Mouse (Mus musculus) kidney, embryonic 14.5 days (tissue): ENCODE measurements at regions not wholly inside any gene's neighbourhood (a gene's known extent, or its start where the extent isn't known, plus 50 kb on each side); places are given as distances from the start of the nearest gene placed in this dataset.

Experiments
- ATAC-seq: fragments of 200-750 bp; cut with Nextera tagmentation; 2 replicates; pipeline ENCODE4 v1.8.0; 2017; ENCODE audit warnings: moderate number of reproducible peaks, mild to moderate bottlenecking, moderate TSS enrichment, moderate library complexity; ENCODE audit not compliant: low FRiP score, low TSS enrichment
- H3K27ac ChIP-seq: fragments of 300-500 bp; sonication (generic); 2 replicates; pipeline ENCODE4 v1.5.1; 2014; ENCODE audit warnings: low read depth, mild to moderate bottlenecking, low read length, moderate library complexity, mixed read lengths
- H3K27me3 ChIP-seq: fragments of 300-500 bp; sonication (generic); 2 replicates; pipeline ENCODE4 v1.6.1; 2014; ENCODE audit warnings: mild to moderate bottlenecking, low read length; ENCODE audit not compliant: control insufficient read depth, insufficient read depth
- H3K36me3 ChIP-seq: fragments of 300-500 bp; sonication (generic); 2 replicates; pipeline ENCODE4 v1.6.1; 2014; ENCODE audit warnings: low read length, mixed read lengths; ENCODE audit not compliant: control insufficient read depth, insufficient read depth
- H3K4me1 ChIP-seq: fragments of 300-500 bp; sonication (generic); 2 replicates; pipeline ENCODE4 v1.6.1; 2014; ENCODE audit warnings: low read length, mixed read lengths; ENCODE audit not compliant: control insufficient read depth, insufficient read depth
- H3K4me2 ChIP-seq: fragments of 300-500 bp; sonication (generic); replicated peaks from 2 replicates; pipeline ENCODE4 v1.6.1; 2014; ENCODE audit warnings: low read depth, mild to moderate bottlenecking, low read length
- H3K4me3 ChIP-seq: fragments of 300-500 bp; sonication (generic); 2 replicates; pipeline ENCODE4 v1.5.1; 2014; ENCODE audit warnings: mild to moderate bottlenecking, low read length
- H3K9ac ChIP-seq: fragments of 300-500 bp; sonication (generic); 2 replicates; pipeline ENCODE4 v1.6.1; 2014; ENCODE audit warnings: low read depth, mild to moderate bottlenecking, low read length, moderate library complexity
- H3K9me3 ChIP-seq: fragments of 300-500 bp; sonication (generic); 2 replicates; pipeline ENCODE4 v1.6.1; 2016; ENCODE audit warnings: low read length; ENCODE audit not compliant: control insufficient read depth
- WGBS: fragments of 180-500 bp; shearing (Covaris S2); extraction: QIAGEN DNeasy Blood & Tissue Kit; methylation state at CpG from one replicate; pipeline ENCODE4 v1.1.7; 2014; 5-methylcytosine and 5-hydroxymethylcytosine counted together

DNA sequence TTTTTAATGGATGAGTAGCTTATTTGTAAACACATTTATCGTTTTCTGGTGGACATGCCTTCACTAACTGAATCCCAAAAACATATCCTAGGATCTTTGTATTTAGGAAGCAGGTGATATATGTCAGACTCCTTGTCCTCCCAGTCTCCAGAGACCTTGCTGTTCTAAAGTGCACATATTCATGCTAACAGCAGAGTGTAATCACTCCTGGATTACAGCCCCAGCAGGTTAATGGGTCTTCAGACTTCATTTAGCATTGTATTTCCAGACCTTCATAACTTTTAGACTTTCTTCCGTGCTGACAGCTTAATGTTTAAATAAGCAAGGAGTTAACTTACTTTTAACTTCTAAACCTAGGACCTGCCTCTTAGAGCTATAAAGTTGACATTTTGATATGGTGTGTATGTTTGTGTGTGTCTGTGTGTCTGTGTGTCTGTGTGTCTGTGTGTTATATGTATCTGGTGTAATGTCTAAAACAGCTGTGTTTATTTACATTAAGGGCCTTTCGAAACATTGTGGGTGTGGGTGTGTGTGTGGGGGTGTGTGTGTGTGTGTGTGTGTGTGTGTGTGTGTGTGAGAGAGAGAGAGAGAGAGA, 398.3 kb downstream of the Gm4340 start:
- no peak overlapping the region for H3K4me3 ChIP-seq
- H3K4me1 ChIP-seq, result no peaks in the 10 kb centered on the region
- WGBS, result 27% methylated on average over 3 of the region's 3 CpGs
- no peaks in the 10 kb centered on the region for H3K36me3 ChIP-seq
- H3K4me2 ChIP-seq, result no peak overlapping the region
- no peak overlapping the region for H3K9ac ChIP-seq
- no peaks in the 10 kb centered on the region for H3K27me3 ChIP-seq
- ATAC-seq, result peak; percentile 94
- peaks cover 4% of the 10 kb centered on the region; the same call in 1 of the 2 replicates for H3K9me3 ChIP-seq
- H3K27ac ChIP-seq, result no peak overlapping the region

DNA sequence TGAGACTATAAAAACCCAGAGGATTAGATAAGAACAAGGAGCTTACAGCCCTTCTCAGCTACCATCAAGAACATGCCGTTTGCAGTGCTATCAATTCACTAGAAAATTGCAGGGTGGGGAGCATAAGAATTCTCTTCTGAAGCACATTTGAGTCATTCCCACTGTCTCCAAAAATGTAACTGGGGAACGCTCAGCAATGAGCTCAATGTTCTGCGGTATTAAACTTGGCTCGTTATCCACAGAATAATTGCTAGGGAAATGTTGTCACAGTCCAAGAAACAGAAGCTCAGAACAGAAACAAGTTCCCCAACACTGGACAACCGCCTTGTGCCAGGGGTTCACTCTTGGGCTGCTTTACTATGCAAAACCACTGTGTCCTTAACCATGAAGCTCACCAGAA, 402.1 kb downstream of the Gm4340 start:
- no peak overlapping the region for H3K9ac ChIP-seq
- H3K4me1 ChIP-seq, result no peaks in the 10 kb centered on the region
- ATAC-seq, result no peak
- no peaks in the 10 kb centered on the region for H3K36me3 ChIP-seq
- no peak overlapping the region for H3K4me2 ChIP-seq
- H3K27ac ChIP-seq, result no peak overlapping the region
- WGBS, result 93% methylated on average over 5 of the region's 5 CpGs
- no peaks in the 10 kb centered on the region for H3K27me3 ChIP-seq
- H3K9me3 ChIP-seq, result no peaks in the 10 kb centered on the region
- H3K4me3 ChIP-seq, result no peak overlapping the region

DNA sequence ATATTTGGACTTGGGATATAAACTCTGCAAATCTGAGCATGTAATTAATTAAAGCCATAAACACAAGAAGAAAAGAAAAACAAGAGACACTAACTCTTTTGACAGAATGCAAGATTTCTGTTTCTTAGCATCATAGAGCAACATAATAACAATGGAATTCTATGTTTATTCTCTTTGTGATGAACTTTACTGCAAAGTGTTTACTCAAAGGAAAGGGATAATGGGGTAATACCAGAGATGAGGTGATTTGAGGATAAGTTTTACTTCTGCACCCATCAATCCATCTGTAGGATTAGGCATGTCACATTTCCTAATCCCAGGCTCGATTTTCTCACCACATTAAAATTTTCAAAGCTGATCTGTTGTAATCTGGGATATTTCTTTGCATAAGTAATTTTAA, 433.8 kb downstream of the Gm4340 start:
- H3K36me3 ChIP-seq, result no peaks in the 10 kb centered on the region
- no peaks in the 10 kb centered on the region for H3K9me3 ChIP-seq

DNA sequence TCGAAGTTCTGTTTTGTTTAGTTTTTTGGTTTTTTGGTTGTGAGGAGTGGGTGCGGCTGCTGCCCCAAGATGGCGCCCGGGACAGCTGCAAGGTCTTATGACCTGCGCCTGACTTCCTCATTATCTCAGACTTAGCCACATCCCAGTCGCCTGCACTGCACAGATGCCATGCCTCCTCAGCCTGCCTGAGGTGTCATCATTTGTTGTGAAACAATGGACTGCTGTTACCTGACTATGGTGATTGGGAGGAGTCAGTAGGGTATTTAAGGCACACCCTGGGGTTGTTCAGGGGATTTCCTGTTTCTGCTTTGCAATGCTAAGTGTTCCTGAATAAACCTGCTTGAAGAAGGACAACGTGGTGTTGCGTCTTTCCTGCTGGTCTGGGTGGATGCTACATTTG, 457.2 kb downstream of the Gm4340 start:
- no peak for ATAC-seq
- whole genome bisulfite sequencing, result 93% methylated on average over 8 of the region's 8 CpGs
- no peak overlapping the region for H3K9ac ChIP-seq
- no peaks in the 10 kb centered on the region for H3K4me1 ChIP-seq
- no peaks in the 10 kb centered on the region for H3K27me3 ChIP-seq
- no peak overlapping the region for H3K4me2 ChIP-seq
- H3K27ac ChIP-seq, result no peak overlapping the region
- no peaks in the 10 kb centered on the region for H3K9me3 ChIP-seq
- H3K4me3 ChIP-seq, result no peak overlapping the region
- no peaks in the 10 kb centered on the region for H3K36me3 ChIP-seq

More for the DNA sequence above, 433.8 kb downstream of the Gm4340 start:
- no peaks in the 10 kb centered on the region for H3K4me1 ChIP-seq
- 65% methylated on average over 1 of the region's 1 CpGs for WGBS
- H3K27me3 ChIP-seq, result no peaks in the 10 kb centered on the region
- H3K27ac ChIP-seq, result no peak overlapping the region
- no peak overlapping the region for H3K4me2 ChIP-seq
- H3K4me3 ChIP-seq, result no peak overlapping the region
- no peak for ATAC-seq
- no peak overlapping the region for H3K9ac ChIP-seq

DNA sequence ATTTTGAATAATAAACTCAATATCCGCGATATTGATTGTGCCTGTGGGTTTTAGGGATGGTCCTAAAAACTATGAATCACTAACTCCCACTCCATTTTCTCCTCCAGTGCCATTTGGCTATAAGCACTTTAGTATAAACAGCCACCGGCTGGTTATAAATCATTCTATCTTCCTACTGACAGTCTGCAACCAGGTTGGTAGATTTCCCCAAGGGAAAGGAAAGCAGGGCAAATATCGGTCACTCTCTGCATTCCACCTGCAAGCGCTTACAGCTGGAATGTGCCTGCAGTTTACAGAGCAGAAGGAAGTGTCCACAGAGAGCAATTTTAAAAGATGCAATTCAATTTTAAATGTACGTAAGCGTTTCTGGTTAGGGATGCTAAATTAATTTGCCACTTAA, 466.5 kb downstream of the Gm4340 start:
- WGBS, result 59% methylated on average over 7 of the region's 7 CpGs
- ATAC-seq, result no peak

DNA sequence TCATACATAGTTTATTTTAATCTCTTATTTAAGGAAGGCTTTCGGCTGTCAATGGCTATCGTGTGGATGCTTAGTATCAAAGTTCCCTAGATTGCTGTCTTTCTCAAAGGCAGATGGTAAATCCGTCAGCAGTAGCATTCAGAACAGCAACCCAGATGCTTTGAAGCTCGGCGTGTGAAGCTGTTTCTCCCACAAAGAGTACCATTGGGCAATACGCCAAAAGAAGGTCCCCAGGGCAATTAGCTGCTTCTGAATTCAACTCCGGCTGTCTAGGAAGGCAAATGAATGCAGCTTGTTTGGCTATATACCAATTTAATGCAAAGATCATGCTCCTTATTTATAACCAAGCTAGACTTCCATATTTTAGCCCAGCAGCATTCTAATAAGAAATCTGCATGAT, 467.8 kb downstream of the Gm4340 start:
- Histone ChIP-seq H3K4me1 (no peaks in the 10 kb centered on the region), H3K9me3 (no peaks in the 10 kb centered on the region), H3K27me3 (no peaks in the 10 kb centered on the region), H3K4me3 (no peak overlapping the region), H3K4me2 (no peak overlapping the region), H3K36me3 (no peaks in the 10 kb centered on the region), H3K9ac (no peak overlapping the region), H3K27ac (no peak overlapping the region)
- ATAC-seq, result no peak
- 30% methylated on average over 7 of the region's 7 CpGs for WGBS

More for the DNA sequence above, 466.5 kb downstream of the Gm4340 start:
- Histone ChIP-seq H3K4me2 (no peak overlapping the region), H3K4me3 (no peak overlapping the region), H3K4me1 (no peaks in the 10 kb centered on the region), H3K9me3 (no peaks in the 10 kb centered on the region), H3K27me3 (no peaks in the 10 kb centered on the region), H3K36me3 (no peaks in the 10 kb centered on the region), H3K27ac (no peak overlapping the region), H3K9ac (no peak overlapping the region)

DNA sequence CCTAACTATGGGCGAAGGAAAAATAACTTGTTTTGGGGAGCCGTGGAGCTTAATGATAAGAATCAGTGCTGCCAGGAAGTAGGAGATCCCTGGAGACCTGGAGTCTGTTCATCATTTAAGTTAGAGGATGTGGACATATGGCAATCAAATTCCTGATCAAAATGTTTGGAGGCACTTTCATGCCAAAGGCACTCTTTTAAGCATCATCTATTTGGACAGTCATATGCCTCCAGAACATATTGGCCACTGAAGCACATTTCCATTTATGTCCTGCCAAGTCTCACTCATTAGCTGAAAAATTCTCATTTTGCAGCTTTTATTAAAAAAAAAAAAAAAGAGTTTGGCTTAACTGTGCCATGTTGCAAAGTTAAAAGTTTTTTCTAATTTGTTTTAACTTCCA, 474.4 kb downstream of the Gm4340 start:
- H3K27ac ChIP-seq, result no peak overlapping the region
- no peaks in the 10 kb centered on the region for H3K36me3 ChIP-seq
- no peaks in the 10 kb centered on the region for H3K9me3 ChIP-seq
- H3K4me1 ChIP-seq, result no peaks in the 10 kb centered on the region
- H3K9ac ChIP-seq, result no peak overlapping the region
- no peak for ATAC-seq
- H3K27me3 ChIP-seq, result no peaks in the 10 kb centered on the region
- H3K4me2 ChIP-seq, result no peak overlapping the region
- 74% methylated on average over 2 of the region's 2 CpGs for WGBS
- H3K4me3 ChIP-seq, result no peak overlapping the region

DNA sequence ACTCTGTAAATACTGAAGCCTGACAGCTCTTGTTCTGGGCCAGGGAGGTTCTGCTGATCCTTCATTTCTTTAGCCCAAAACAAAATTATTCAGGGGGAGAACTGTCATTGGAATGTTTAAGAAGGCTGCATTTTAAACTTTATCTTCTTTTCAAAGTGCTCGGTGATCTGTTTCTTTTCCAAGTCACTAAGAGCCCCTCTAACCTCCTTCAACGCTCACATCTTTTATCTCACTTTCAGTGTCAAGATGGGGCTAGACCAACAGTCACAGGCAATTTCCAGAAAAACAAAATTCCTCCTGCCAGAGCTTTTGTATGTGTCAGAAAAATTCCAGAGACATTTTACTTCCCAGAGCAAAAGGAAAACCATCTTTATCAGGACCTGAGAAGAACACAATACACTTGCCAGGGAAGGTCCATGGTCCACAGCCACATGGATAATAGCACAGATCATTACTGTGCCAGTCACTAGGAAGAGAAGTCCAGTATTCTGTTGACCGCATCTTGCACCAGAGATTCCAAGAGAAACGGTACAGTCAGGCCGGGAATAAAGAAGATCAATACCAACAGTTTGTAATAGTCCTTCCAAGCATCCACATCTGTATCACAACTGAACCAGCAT, 491.0 kb downstream of the Gm4340 start:
- Histone ChIP-seq H3K36me3 (no peaks in the 10 kb centered on the region), H3K4me2 (no peak overlapping the region), H3K4me3 (no peak overlapping the region), H3K4me1 (no peaks in the 10 kb centered on the region), H3K27ac (no peak overlapping the region), H3K9ac (no peak overlapping the region), H3K27me3 (no peaks in the 10 kb centered on the region), H3K9me3 (no peaks in the 10 kb centered on the region)
- WGBS, result 70% methylated on average over 5 of the region's 5 CpGs
- ATAC-seq, result no peak

DNA sequence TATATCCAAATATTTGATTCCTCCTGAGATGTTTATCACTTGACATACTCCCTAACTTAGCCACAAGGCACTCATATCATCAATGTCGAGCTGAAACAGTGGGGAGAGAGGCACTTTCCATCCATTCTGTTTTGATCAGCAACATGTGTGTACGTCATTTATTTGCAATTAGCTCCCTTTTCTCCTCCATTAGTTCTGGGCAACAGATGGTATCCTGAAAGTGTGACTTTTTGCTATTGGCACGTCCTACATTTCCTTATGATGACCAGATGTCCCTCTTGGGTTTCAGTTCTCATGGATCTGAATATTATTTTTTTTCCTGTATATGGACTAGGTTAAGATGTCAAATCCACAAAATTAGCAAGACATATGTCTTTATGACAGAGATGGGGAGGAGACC, 492.0 kb downstream of the Gm4340 start:
- 84% methylated on average over 3 of the region's 3 CpGs for WGBS
- Histone ChIP-seq H3K4me2 (no peak overlapping the region), H3K27me3 (no peaks in the 10 kb centered on the region), H3K4me3 (no peak overlapping the region), H3K9me3 (no peaks in the 10 kb centered on the region), H3K27ac (no peak overlapping the region), H3K9ac (no peak overlapping the region), H3K36me3 (no peaks in the 10 kb centered on the region), H3K4me1 (no peaks in the 10 kb centered on the region)
- no peak for ATAC-seq
